Mouse (Mus musculus): Measurements from ENCODE around the gene Nkapd1.

DNA sequence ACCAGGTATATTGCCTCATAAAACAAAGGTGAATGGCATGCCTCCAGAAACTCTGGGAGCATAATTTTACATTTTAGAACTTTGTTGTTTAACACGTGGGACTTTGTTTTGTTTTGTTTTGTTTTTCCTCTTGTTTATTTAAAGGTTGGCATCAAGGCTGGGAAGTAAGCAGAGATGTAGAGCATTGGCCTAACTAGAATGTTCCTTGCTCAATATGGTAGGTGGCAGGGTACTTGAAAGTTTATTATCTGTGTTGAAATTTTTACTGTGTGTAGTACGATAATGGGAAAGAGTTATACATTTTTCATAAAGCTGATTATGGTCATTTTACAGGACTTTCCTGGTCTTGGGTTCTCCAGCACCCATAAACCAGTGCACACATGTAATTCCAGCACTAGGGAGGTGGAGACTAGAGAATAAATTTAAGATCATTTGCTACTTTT, 55.3 kb downstream of the Nkapd1 start:
- TF ChIP-seq CTCF (IDR thresholded peaks at IDR 0.05; ENCODE audit: borderline replicate concordance, insufficient read depth, low read depth, low read length) (no peak), POLR2A (IDR thresholded peaks at IDR 0.05; ENCODE audit: borderline replicate concordance, insufficient read depth, low read length) (no peak)

Data from cerebellum, adult 2 months (tissue).